8 mouse cellular contexts compared by ENCODE assay signal in the genomic region with DNA sequence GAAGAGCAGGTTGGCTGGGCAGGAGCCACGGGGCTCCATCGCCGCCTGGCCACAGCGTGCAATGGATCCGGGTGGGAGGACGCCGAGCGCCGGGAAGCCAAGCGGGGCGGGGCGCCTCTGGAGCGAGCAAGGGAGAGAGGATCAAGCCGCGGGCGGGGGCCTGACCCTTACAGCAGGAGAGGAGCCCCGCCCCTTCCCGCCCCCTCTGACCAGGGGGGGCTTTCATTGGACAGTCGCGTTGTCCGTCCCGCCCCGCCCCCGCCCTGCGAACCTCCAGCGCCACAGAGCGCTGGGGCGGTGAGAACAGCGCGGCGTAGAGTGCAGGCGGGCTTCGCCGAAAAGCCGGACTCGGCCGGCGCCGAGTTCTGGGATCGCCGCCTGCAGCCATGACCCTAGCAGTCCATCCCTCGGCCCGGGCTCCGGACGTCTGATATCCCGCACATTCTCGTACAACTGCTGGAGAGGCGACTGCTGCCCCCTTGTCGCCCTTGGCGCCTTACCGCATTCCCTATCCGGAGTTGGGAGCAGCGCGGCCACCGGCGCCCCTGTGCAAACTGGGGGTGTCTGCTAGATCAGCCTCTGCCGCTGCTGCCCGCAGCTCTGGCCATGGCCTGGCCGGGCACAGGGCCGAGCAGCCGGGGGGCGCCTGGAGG. TPM values are rescaled to one million over a fixed set of nuclear protein-coding genes. Genes with fewer than 3 reads are reported as not detected.
DNase-seq lines count a peak whose midpoint lies in the region; ATAC-seq lines count a peak whose summit lies in the region.

A gene (minus strand): TSS at position 142 of the 653 bp plus-strand sequence.
A gene (plus strand): TSS at position 275 of the 653 bp plus-strand sequence.

- WGBS in hindbrain, embryonic 12.5 days: under 1% methylated on average over 54 of the region's 62 CpGs

- H3K27me3 ChIP-seq in hindbrain, embryonic 12.5 days: peaks cover 11% of the 10 kb centered on the region

- no peaks in the 10 kb centered on the region for H3K9me3 ChIP-seq in hindbrain, embryonic 12.5 days (replicated peaks)

- H3K4me3 ChIP-seq in hindbrain, embryonic 12.5 days: peak within 1 kb of the TSS; percentile 69

- H3K4me1 ChIP-seq in hindbrain, embryonic 12.5 days: peaks cover 9% of the 10 kb centered on the region; the same call in 1 of the 2 replicates

- peak within 1 kb of the TSS; percentile 75 for H3K9ac ChIP-seq in hindbrain, embryonic 12.5 days

- DNase-seq in Muller cell, postnatal 12 days (ENCODE audit: inconsistent ontology term): peak; percentile 99
- peak; percentile 96 for DNase-seq in cerebellum, adult 9-11 months
- DNase-seq in frontal cortex, postnatal 10 days (ENCODE audit: low spot score in 2 of 2): peak; percentile 88
- peak; percentile 80 to 89 for DNase-seq in layer of hippocampus, postnatal 14 days (ENCODE audit: low spot score in 2 of 2)
- DNase-seq in lung, postnatal 14 days: peak; percentile 96
- DNase-seq in retina, adult 2 months (ENCODE audit: low read depth, low spot score): peak; percentile 96
- peak; percentile 70 to 75 for DNase-seq in thymus, postnatal 36 days

- peak within 1 kb of the TSS; percentile 100 for H3K4me2 ChIP-seq in hindbrain, embryonic 12.5 days (replicated peaks)

- H3K36me3 ChIP-seq in hindbrain, embryonic 12.5 days: 0 out of 2 replicates have a peak, but pooled peaks cover 4% of the 10 kb centered on the region

- peak; percentile 98 for ATAC-seq in hindbrain, embryonic 12.5 days (ENCODE audit: low FRiP score)

- H3K27ac ChIP-seq in hindbrain, embryonic 12.5 days: peak within 1 kb of the TSS; percentile 70

RNA-seq across cellular contexts. Expression of the first gene that starts in this region (rescaled TPM):
- polyA plus RNA-seq in hindbrain, embryonic 12.5 days (2016; fragmentation: Nextera tagmentation; extraction: Ambion mirVana): 21.9 and 22.8 TPM in 2 replicates
- total RNA-seq in layer of hippocampus, postnatal 14 days (2021): 10 to 100 TPM; 70.3 to 80.9 TPM

RNA-seq across cellular contexts. Expression of the second gene that starts in this region (rescaled TPM):
- 4.6 and 5.9 TPM in 2 replicates for polyA plus RNA-seq in hindbrain, embryonic 12.5 days (2016; fragmentation: Nextera tagmentation; extraction: Ambion mirVana)
- 10 to 100 TPM in 1 of 2 experiments, 1 to 10 TPM in 1; 8.9 to 11.7 TPM for total RNA-seq in layer of hippocampus, postnatal 14 days (2021)

Comparison
In these comparisons a context has a peak if more than half of its experiments do, and no peak if none do; other contexts are left out.
1. Peak in every context shown above with its lines: DNase-seq, ATAC-seq, H3K4me3 ChIP-seq and H3K27ac ChIP-seq.